Mouse (Mus musculus): ENCODE measurements around the gene Rhbdf2.
"Not testable (repeated sequence)": the region's sequence is repeated elsewhere in the genome, so short reads cannot be mapped to it uniquely, and the experiment has no call there.

The Rhbdf2 gene

DNA sequence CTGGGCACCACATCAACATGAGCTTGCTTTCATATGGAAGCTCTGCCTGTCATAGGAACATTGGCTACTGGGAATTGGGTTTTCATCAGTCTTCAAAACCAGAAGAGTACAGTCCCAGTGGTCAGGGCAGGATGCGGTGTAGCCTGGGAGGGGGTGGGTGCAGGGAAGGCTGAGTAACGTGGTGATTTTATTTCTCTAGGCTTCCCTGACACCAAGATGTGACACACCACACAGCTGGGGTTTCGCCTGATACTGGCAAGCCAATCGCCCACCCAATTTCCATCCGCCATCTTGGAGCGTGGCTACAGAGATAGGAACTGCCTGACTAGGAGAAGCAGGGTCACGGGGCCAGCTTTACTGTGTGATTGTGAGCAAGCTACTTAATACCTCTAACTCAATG, 8.2 kb downstream of the Rhbdf2 start:
- DNase-seq = no peak

DNA sequence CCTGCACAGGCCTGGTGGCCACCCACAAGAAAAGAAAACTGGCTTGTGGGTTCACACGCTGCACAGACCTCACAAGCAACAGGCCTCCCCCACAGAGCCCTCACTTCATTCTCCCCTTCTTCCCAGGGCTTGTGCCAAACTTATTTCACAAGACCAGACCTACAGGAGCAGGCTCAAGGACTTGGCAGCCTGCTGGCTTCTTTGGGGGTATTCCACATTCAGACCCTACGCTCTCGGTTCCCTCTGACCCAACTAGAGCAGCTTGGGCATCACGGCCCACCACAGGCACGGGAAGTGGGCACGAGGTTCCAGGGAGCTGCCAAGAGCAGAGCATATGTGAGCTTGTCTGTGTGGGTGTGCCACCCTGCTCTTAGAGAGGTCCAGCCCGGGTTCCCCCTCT, 9.2 kb downstream of the Rhbdf2 start:
- DNase-seq = no peak

DNA sequence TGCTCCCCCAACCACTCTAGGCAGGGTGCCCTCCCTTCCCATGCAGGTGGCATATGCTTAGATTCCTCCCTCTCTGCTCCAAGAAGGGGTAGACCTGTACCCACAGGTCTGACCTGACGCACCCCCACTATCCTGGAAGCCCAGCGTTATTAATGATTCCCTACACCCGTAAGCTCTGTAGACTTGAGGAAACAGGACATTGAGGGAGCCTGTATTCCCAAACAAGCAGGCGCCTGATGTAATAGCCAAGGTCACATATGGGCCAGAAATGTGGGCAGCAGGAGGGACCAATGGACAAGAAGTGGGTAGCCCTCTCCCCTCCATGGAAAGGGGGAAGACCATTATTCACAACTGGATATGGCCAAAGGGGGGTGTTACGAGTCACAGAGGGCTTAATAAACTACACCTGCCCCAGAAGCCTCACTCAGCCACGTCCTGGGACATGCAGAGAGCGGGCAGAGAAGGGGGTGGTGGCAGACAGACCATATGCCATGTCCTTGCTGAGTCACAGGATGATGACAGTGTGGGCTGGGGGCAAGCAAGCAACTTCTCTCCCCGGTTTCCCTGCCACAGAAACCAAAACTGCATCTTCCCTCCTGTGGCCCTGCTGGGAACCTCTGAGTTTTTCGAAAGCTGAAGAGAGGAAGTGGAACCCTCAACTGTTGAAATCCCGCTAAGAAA, 10.2 kb downstream of the Rhbdf2 start:
- no peak for DNase-seq

DNA sequence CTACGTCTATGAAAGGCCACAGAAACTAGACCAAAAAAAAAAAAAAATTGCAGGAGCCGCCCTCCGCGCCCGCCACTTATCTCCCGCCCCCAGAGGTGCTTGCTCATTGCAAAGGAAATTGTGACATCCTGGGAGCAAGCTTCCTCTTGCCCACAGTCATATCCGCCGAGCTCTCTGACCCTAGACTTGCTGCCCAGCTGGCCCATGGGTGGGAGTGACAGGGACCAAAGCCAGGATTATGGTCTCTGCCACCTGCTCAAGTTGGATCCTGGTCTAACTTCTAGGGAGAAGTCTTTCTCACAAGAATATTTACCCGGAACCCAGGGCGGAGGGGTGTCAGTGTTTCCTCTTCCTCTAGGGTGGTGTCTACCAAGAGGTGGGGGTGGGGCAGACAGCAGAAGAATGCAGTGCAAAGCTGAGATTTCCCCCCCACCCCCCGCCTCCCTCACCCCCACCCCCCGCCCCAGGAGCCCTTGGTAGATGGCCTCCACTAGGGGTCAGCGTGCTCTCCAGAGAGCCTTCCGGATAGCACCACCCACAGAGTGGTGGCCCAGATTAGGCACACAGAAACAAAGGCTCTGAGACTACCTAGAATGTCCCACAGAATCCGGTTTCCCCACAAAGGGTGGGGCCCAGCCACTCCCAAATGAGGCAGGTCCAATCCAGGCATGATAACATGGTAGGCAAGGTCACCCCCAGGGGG, 10.9 kb downstream of the Rhbdf2 start:
- DNase-seq = peak in 1 of 2 experiments; percentile 33

DNA sequence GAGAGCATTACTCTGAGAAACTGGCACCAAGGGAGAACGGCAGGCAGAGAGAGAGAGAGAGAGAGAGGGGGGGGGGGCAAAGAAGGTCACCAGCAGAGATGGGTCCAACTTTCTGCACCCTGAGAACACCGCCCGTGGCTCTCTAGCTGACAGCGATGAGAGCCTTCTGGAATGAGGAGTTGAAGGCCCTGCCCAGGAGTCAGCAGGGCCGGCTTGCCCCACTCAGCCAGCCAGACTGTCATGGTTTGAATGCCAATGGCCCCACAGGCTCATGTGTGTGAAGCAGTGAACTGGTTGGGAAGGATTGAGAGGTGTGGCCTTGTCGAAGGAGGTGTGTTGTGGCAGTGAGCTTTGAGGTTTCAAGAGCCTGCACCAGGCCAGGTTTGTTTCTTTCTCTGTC, 13.6 kb downstream of the Rhbdf2 start:
- no peak for DNase-seq

DNA sequence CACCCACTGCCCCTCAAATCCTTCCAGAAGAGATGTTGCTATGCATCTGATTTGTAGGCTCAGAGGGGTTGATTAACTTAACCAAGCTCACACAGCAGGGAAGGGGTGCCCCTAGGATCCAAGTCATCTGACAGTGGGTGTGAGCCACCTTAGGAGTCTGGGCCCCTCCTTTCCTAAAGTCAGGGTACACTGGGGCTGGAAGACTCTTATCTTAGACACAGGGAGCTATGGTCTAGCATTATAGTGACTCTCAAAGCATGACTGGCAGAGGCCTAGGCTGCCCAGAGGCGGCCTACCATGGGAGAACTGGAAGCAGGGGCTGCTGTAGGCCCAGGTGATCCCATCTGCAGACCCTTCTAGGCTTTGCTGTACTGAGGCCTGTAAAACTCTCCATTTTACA, 14.3 kb downstream of the Rhbdf2 start:
- DNase-seq = no peak

DNA sequence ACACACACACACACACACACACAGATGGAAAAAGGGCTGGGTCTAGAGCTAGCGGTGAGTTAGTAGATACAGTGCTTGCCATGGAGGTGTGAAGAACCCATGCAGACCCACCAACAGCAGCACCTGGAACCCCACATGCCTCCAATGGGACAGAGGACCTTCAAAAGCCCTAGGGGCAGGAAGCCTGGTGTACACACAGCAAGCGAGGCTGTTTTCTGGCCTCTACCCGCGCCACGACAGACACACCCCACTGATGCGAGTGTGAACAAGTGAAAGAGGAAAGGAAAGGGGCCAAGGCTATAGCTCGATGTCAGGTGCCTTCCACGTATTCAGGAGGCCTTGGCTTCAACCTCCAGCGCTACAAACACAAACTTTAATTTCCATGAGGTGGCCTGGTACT, 14.9 kb downstream of the Rhbdf2 start:
- DNase-seq = no peak

DNA sequence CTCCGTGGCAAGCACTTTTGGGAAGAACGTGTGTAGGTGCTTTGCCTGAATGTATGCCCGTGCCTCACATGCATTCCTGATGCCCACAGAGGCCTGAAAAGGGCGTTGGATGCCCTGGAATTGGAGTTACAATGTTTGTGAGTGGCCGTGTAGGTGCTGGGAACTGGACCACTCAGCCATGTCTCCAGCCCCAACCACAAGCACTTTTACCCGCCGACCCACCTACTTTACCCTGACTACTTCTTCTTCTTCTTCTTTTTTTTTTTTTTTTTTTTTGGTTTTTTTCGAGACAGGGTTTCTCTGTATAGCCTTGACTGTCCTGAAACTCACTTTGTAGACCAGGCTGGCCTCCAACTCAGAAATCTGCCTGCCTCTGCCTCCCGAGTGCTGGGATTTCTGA, 15.7 kb downstream of the Rhbdf2 start:
- not testable (repeated sequence) for DNase-seq

DNA sequence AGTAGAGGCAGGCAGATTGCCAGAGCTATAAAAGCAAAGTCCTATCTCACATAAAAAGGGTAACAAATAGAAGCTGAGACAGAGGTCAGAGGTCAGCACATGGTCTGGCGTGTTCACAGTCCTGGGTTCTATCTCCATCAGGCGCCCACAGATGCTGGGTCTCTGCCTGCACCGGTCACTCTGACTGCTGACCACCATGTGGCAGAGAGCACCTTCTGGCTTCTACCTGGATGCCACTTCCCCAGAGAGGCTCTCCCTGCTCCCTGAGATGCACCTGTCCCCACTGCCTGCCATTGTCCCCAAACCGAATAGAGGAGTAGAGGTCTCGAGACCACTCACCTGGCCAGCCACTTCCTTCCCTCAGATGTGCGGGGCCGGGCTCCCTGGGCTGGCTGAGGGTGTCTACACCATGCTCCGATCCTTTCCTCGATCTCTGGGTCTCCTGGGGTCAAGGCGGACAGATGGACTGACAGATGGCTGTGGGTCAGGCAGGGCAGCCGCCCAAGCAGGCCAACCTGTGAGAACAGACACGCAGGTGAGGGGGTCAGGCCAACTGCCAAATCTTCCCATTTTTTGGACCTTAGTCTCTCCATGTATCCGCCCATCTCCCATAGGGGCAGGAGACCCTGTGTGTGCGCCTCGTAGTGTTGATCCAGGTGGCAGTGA, 16.7 kb downstream of the Rhbdf2 start:
- no peak for DNase-seq

DNA sequence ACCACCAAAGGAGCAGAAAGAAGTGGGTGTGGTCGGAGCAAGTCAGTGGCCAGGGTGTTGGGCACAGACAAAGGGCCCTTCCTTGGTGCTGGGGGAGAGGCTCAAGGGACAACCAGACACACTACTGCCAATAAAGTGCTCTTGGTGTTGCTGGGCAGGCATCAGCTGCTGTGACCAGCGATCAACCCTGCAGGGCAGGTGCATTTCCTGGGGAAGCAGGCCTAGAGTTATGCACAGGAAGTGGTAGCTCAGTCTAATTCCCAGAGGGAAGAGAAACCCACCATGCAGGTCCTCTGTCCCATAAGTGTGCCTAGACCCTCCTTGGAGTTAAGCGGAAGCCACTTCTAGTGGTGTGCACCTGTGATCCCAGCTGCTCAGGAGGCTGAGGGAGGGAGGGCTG, 19.1 kb downstream of the Rhbdf2 start:
- peak in 1 of 2 experiments; percentile 24 for DNase-seq

DNA sequence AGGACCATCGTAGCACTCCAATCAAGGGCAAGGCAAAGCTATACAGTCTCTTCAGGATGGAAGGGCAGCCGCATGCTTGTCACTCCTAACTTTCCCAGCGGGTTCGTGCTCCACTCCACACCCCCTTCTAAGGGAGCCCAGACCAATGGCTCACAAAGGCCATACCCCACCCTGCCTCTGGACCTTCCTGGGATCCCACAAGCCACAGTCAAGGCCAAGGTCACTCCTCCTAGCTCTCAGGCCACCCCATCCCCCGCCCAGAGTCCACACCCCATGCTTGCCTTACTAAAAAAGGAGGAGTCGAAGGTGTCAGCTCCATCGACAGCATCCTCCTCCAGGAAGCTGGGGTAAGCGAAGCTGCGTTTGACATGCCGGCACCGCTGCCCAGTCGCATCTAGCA, 22.7 kb downstream of the Rhbdf2 start:
- no peak for DNase-seq

DNA sequence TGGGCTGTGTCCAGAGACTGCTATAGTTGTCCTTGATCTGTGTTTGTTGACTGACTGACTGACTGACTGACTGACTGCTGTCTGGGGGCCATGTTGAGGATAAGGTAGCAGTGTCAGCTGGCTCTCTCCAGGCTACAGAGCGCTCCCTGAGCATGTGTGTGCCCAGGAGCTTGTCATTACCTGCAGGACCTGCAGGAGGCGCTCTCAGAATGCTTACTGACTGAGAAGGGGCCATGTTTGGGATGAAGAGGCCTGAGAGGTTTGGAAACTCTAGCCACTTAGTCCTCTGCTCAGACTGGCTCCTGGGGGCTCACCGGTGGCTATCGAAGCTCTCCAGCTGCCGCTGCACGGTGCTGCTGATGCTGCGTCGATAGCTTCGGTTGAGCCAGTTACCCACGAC, 23.5 kb downstream of the Rhbdf2 start:
- no peak for DNase-seq

DNA sequence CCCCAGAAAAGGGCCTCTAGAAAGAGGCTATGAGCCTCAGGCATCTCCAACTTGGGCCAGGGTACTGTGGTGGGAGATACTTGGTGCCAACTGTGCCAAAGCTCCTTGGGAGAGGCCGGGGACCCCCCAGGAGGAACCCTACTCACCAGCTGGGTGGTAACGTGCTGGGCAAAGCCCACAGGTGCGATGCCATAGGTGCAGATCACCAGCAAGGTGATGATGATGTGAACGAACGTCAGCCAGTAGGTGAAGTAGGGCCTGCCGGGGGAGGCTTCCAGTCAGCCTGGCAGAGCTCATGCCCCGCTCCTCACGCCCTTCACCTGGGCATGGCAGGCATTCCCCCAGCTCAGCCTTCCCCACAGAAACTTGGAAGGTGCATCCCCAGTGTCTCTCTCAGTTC, 24.8 kb downstream of the Rhbdf2 start:
- no peak for DNase-seq

DNA sequence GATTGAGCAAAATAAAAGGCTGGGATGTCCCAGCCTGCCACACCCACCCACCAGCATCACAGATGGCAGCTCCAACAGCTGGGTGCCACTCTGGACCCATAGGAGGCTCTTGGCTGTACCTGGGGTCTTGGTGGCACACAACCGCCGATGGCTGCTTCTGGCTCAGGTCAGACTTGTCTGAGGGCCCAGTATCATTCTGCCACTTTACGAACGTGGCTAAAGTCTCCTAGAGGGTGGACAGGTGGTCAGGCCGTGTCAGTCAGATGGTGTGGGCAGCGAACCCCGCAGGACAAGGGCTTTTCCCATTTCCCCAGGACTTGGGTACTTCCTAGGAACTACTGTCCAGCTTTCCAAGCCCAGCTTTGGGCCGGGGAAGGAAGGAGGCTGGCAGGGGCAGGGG, 25.7 kb downstream of the Rhbdf2 start:
- DNase-seq = no peak

DNA sequence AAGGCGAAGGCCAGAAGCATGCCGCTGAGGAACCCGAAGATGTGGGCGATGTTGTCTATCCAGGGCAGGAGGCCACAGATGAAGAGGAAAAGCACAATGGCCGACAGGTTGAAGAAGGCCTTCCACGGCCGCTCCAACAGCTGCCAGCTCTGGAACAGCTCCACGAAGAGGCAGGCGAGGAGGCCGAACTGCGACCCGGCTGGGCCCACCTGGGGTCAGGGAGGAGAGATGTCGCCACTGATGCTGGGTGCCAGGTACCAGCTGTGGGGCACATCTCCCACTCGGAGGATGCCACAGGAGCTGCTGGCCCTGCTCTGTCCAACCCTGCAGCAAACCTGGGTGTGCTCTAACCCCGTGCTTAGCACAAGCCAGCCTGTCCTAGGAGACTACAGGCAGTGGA, 27.6 kb downstream of the Rhbdf2 start:
- no peak for DNase-seq

DNA sequence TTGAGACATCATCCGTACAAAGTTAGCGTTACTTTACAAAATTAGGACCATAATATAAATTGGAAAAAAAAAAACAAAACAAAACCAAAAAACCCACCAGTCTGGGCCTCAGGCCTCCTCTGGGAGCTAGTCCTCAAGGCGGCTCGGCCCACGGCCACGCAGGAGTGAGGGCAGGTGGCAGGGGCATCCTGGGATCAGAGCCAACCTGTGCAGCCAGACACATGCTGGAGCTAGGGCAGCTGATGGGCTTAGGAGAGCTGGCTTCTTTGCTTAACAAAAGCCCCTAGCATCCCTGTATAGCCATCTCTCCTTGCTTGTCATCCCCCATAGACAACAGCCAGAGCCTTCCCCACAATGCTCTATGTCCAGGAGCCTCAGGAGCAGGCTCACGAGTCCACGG, 28.6 kb downstream of the Rhbdf2 start:
- DNase-seq = no peak

DNA sequence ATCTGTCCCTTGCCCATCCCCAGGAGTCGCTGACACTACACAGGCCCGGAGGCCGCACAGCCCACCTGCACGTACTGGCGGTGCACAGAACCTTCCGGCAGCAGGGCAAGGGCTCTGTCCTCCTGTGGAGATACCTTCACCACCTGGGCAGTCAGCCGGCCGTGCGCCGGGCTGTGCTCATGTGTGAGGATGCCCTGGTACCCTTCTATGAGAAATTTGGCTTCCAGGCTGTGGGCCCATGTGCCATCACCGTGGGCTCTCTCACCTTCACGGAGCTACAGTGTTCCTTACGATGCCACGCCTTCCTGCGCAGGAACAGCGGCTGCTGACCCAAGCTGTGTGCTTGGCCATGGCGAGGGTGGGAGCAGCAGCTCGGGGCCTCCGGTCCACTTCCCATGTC, 30.1 kb downstream of the Rhbdf2 start:
- DNase-seq = no peak

DNA sequence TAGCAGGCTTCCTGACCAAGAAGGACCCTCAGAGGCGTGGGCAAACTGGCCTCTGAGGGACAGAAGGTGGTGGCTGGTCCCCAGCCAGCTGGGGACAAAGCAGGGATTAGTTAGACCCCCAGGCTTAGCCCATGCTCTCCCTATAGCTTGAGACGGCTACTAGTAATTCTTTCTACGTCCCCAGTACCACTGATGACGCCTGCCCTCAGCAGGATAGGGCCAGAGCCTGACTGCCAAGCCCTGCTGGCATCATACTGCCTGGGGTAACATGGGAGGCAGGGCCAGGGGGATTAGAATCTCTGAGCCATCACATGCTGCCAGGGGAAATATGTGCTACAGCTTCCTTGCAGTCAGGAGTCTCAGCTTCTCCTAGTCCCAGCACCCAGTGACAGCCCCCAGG, 33.5 kb downstream of the Rhbdf2 start:
- no peak for DNase-seq

DNA sequence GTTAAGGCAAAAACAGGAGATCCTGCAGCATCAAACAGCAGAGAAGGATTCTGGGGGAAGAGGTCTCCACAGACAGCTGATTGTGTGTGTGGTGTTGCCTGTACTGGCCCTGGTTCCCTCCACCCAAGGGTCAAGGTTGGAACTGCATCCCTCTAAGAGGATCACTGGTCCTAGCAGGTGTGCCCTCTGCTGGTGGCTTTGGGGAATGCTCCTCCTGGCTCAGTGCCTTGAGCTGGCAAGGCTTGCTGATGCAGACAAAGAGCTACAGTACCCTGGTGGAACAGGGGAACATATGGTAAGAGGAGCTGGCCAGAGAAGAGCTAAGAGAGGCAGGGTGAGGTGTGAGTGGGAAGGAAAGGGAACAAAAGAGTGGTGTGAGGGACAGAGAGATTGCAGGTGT, 34.4 kb downstream of the Rhbdf2 start:
- peak; percentile 65 to 69 for DNase-seq

DNA sequence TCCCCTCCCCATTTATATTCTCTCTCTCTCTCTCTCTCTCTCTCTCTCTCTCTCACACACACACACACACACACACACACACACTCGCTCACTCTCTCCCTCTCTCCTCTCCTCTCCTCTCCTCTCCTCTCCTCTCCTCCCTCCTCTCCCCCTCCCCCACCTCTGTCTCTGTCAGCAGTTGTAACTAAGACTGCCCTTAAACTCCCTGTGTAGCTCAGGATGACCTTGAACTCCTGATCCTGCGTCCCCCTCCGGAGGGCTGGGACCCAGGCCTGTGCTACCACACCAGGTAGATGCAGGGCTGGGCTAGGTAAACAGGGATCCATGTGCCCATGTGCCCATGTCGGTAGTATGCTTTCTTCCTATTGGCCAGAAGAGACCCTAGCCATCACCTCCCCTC, 35.2 kb downstream of the Rhbdf2 start:
- no peak for DNase-seq

DNA sequence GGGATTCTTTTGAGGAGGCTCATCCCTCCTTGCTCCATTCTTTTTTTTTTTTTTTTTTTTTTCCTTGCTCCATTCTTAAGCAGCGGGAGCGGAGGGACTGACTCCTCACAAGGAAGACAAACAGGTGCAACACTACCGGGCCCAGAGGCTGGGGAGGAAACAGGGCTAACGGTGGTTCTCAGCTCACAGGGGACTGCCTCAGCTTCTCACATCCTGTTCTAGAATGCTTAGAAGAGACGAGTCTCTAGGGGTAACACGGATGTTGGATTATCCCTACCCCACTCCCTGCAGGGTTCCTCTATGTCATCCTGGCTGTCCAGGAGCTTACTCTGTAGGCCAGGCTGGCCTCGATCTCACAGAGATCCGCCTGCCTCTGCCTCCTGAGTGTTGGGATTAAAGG, 37.2 kb downstream of the Rhbdf2 start:
- no peak for DNase-seq

DNA sequence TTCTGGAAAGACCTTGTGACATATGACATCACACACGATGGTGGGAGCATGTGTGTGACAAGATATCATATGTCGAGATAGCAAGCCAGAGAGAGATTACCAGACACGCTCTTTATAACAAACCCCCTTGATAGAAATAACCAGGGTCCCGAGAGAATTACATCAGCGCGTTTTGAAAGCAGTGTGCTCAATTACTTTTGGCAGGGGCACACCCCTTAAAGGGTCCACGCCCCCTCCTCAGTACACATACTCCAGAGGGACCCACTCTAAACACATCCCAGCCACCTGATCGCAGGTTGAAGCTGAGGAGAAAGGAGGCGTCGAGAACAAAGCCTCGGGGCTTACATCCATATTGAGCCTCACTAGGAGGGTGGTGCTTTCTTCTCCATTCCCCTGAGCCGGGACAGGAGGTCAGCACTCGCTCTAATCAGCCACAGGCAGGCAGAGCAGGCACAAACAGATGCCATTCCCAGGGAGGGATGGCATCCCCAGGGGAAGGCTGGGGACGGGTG, 37.7 kb downstream of the Rhbdf2 start:
- DNase-seq = no peak

DNA sequence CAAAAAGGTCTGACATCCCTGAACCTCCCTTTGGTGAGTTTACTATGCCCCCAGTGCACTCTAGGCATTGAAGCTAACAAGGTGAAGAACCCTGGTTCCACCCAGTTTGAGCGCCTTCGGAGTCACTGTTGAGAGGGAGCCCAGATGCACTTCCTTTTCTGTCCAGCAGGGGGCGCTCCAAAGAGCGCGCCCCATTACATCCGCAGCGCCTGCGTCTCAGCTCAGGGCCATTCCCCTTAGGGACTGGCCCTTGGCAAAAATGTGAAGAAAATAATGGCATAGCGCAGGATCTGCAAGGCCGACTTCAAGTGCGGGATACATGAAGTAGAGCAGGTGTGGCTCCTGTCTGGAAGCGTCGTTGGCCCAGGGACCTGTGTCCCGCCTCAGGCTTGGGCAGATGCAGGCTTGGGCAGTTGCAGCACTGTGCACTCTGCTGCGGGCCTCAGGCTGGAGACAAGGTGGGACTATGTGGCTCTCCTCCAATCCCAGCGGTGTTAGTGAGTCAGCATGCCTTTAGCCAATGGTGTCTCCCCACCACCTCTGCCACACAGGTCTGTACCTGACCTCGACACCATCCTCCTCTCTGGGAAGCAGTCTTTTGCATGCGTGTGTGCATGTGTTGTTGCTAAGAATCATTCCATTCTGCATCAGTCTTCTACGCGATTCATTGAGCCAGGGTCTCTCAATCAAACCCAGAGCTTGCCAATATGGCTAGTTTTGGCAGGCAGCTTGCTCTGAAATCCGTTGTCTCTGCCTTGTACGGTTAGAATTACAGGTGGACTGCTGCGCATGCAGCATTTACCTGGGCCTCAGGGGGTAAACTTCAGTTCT, 39.8 kb downstream of the Rhbdf2 start:
- DNase-seq = no peak
